ENCODE assay signal across 10 mouse cellular contexts in the genomic region with DNA sequence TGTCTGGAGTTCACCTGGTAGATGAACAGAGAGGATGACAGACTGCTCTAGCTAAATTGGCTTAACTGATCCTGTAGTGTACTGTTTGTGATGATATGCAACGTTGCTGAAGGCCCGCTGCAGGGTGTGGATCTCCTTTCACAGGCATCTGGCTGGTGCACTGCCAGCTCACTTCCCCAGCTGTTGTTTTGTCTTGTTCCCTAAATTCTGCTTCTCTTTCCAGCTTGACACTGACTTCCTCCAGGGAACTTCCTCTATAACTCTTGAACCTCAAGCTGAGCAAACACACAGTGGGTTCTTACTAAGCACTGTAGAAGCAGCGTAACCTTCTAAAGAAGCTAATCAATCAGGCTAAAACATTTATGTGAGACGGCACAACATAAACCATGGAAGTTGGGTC. TPM values are rescaled to one million over a fixed set of nuclear protein-coding genes. Genes with fewer than 3 reads are reported as not detected.
DNase-seq lines count a peak whose midpoint lies in the region; ATAC-seq lines count a peak whose summit lies in the region.
"Had no signal": no experiment of that assay in that cellular context is flagged by ENCODE, and none has a peak within 500 bp of the region (broad histone marks: within the 10 kb centered on the region; RNA-seq: fewer than 3 reads in every experiment).

No protein-coding gene starts in this region.

- no peaks in the 10 kb centered on the region for H3K79me2 ChIP-seq in macrophage (ENCODE audit: inconsistent target)

- no peaks in the 10 kb centered on the region for H3K27me3 ChIP-seq in forebrain, embryonic 14.5 days (replicated peaks; ENCODE audit: control insufficient read depth, insufficient read depth, low read length)
- no peaks in the 10 kb centered on the region for H3K27me3 ChIP-seq in forebrain, embryonic 12.5 days
- H3K27me3 ChIP-seq: embryonic facial prominence, embryonic 12.5 days had no signal

- no peak overlapping the region for H3K9ac ChIP-seq in forebrain, embryonic 14.5 days (ENCODE audit: low read length)
- no peak overlapping the region for H3K9ac ChIP-seq in forebrain, embryonic 12.5 days
- H3K9ac ChIP-seq: embryonic facial prominence, embryonic 12.5 days had no signal

- H3K27ac ChIP-seq in macrophage, result peak overlapping the region; percentile 82
- no peak overlapping the region for H3K27ac ChIP-seq in forebrain, embryonic 14.5 days (ENCODE audit: low read depth, low read length)
- H3K27ac ChIP-seq in forebrain, embryonic 12.5 days, result no peak overlapping the region
- H3K27ac ChIP-seq: embryonic facial prominence, embryonic 12.5 days had no signal

- no peak overlapping the region for H3K4me3 ChIP-seq in macrophage (ENCODE audit: inconsistent target)
- H3K4me3 ChIP-seq in forebrain, embryonic 14.5 days (ENCODE audit: low read depth, low read length), result no peak overlapping the region
- no peak overlapping the region for H3K4me3 ChIP-seq in forebrain, embryonic 12.5 days (replicated peaks)
- H3K4me3 ChIP-seq: embryonic facial prominence, embryonic 12.5 days had no signal

- H3K36me3 ChIP-seq in macrophage (ENCODE audit: inconsistent target), result no peaks in the 10 kb centered on the region
- H3K36me3 ChIP-seq in forebrain, embryonic 14.5 days (ENCODE audit: control insufficient read depth, insufficient read depth, low read length), result no peaks in the 10 kb centered on the region
- no peaks in the 10 kb centered on the region for H3K36me3 ChIP-seq in forebrain, embryonic 12.5 days (replicated peaks)
- H3K36me3 ChIP-seq: embryonic facial prominence, embryonic 12.5 days had no signal

- H3K9me3 ChIP-seq in forebrain, embryonic 14.5 days (replicated peaks; ENCODE audit: control insufficient read depth, low read length), result no peaks in the 10 kb centered on the region
- no peaks in the 10 kb centered on the region for H3K9me3 ChIP-seq in forebrain, embryonic 12.5 days
- H3K9me3 ChIP-seq: embryonic facial prominence, embryonic 12.5 days had no signal

- intact Hi-C loops in heart, postnatal 10 days (cut with DNase I), result no loop called here

- 2% methylated on average over 4 of the region's 4 CpGs for WGBS in macrophage (ENCODE audit: missing documents)
- WGBS in forebrain, embryonic 14.5 days, result 79% methylated on average over 4 of the region's 4 CpGs
- WGBS in forebrain, embryonic 12.5 days, result 85% methylated on average over 4 of the region's 4 CpGs

- H3K4me2 ChIP-seq in forebrain, embryonic 14.5 days (ENCODE audit: low read length), result no peak overlapping the region
- H3K4me2 ChIP-seq in forebrain, embryonic 12.5 days, result no peak overlapping the region
- H3K4me2 ChIP-seq: embryonic facial prominence, embryonic 12.5 days had no signal

- peak; percentile 96 for ATAC-seq in common myeloid progenitor, adult 5-6 weeks (replicated peaks; ENCODE audit: low read depth, poor library complexity, severe bottlenecking)
- no peak for ATAC-seq in forebrain, embryonic 14.5 days
- ATAC-seq in forebrain, embryonic 12.5 days (ENCODE audit: low FRiP score), result no peak
- ATAC-seq: inflammation-experienced regulatory T-cells, adult 6 months had no signal

- no peaks in the 10 kb centered on the region for H3K4me1 ChIP-seq in forebrain, embryonic 14.5 days (ENCODE audit: control insufficient read depth, insufficient read depth, low read length)
- no peaks in the 10 kb centered on the region for H3K4me1 ChIP-seq in forebrain, embryonic 12.5 days
- H3K4me1 ChIP-seq: embryonic facial prominence, embryonic 12.5 days had no signal

- peak; percentile 62 for DNase-seq in layer of hippocampus, adult 9-11 months
- no peak for DNase-seq in layer of hippocampus, postnatal 36 days
- peak; percentile 24 to 26 for DNase-seq in heart, postnatal 10 days
- no peak for DNase-seq in forebrain, embryonic 14.5 days (ENCODE audit: low spot score)
- DNase-seq: right cerebral cortex, postnatal 4 days had no signal

RNA-seq across cellular contexts. Expression of gene Tent2, which starts 38.8 kb away (rescaled TPM):
- 10 to 100 TPM; 25.4 to 28.0 TPM for total RNA-seq in layer of hippocampus, postnatal 36 days (2021)
- 36.2 and 50.8 TPM in 2 replicates for total RNA-seq in common myeloid progenitor, adult 5-6 weeks (2017)
- total RNA-seq in heart, postnatal 10 days (2021), result 10 to 100 TPM; 24.0 to 25.8 TPM
- 100 to 1,000 TPM in 25 of 26 experiments, 10 to 100 TPM in 1; 85.0 to 357 (median 203) TPM for total RNA-seq in macrophage (2018; cell fraction: chromatin; rRNA removed)
- 100 to 1,000 TPM in 5 of 26 experiments, 10 to 100 TPM in 21; 59.4 to 116 (median 82.7) TPM for total RNA-seq in macrophage (2018; cell fraction: cytosol; rRNA removed)
- 100 to 1,000 TPM in 25 of 26 experiments, 10 to 100 TPM in 1; 93.2 to 249 (median 155) TPM for total RNA-seq in macrophage (2018; cell fraction: nucleus; rRNA removed)
- 43.4 to 80.5 TPM (median 73.2 TPM) in 3 replicates for polyA plus RNA-seq in macrophage (2018)
- 48.5 and 48.8 TPM in 2 replicates for polyA plus RNA-seq in forebrain, embryonic 14.5 days (2014; fragmentation: Nextera tagmentation; extraction: Ambion mirVana)
- 54.4 and 57.2 TPM in 2 replicates for polyA plus RNA-seq in forebrain, embryonic 12.5 days (2016; fragmentation: Nextera tagmentation; extraction: Ambion mirVana)

Comparison
In these comparisons a context has a peak if more than half of its experiments do, and no peak if none do; other contexts are left out.
1. DNase-seq: peak in layer of hippocampus, adult 9-11 months (single experiment) and heart, postnatal 10 days (2 of 2); none in layer of hippocampus, postnatal 36 days (0 of 2) and forebrain, embryonic 14.5 days (single experiment).